Mouse (Mus musculus): Measurements from ENCODE around the gene Pphln1. TPM values are rescaled to one million over a fixed set of nuclear protein-coding genes. Genes with fewer than 3 reads are reported as not detected.

The Pphln1 gene
- polyA plus RNA-seq, 1 experiment: not detected

- no peak overlapping the region for H3K27ac ChIP-seq (ENCODE audit: insufficient read depth, low read depth, low read length)
- no peak overlapping the region for H3K4me3 ChIP-seq (ENCODE audit: insufficient read depth, low read depth, low read length)
- no peak for TF ChIP-seq POLR2A (IDR thresholded peaks at IDR 0.05; ENCODE audit: insufficient read depth, low read depth, low read length)
- no peak for TF ChIP-seq CTCF (IDR thresholded peaks at IDR 0.05; ENCODE audit: insufficient read depth, low read depth, low read length)
- no peaks in the 10 kb centered on the region for H3K4me1 ChIP-seq (ENCODE audit: control insufficient read depth, insufficient read depth, low read length)
- 91% methylated on average over 35 of the region's 35 CpGs for WGBS
These were observed 105.1 kb downstream of the Pphln1 start for GRCm38 (mm10) chr15:93503201-93503745.

- H3K4me3 ChIP-seq (ENCODE audit: insufficient read depth, low read depth, low read length): no peak overlapping the region
- TF ChIP-seq POLR2A (IDR thresholded peaks at IDR 0.05; ENCODE audit: insufficient read depth, low read depth, low read length): no peak
- TF ChIP-seq CTCF (IDR thresholded peaks at IDR 0.05; ENCODE audit: insufficient read depth, low read depth, low read length): no peak
- H3K27ac ChIP-seq (ENCODE audit: insufficient read depth, low read depth, low read length): no peak overlapping the region
- no peaks in the 10 kb centered on the region; the same call in 1 of the 2 replicates for H3K4me1 ChIP-seq (ENCODE audit: control insufficient read depth, insufficient read depth, low read length)
- 89% methylated on average over 17 of the region's 17 CpGs for WGBS
These were observed 106.7 kb downstream of the Pphln1 start for GRCm38 (mm10) chr15:93504808-93505207.

GRCm38 (mm10) chr15:93510690-93511336 is 112.7 kb downstream of the Pphln1 start:
- H3K27ac ChIP-seq (ENCODE audit: insufficient read depth, low read depth, low read length): peak overlapping the region; percentile 47; the same call in 1 of the 2 replicates
- peaks cover 25% of the 10 kb centered on the region for H3K4me1 ChIP-seq (ENCODE audit: control insufficient read depth, insufficient read depth, low read length)
- WGBS: 31% methylated on average over 12 of the region's 12 CpGs
- no peak overlapping the region for H3K4me3 ChIP-seq (ENCODE audit: insufficient read depth, low read depth, low read length)
- no peak for TF ChIP-seq CTCF (IDR thresholded peaks at IDR 0.05; ENCODE audit: insufficient read depth, low read depth, low read length)
- TF ChIP-seq POLR2A (IDR thresholded peaks at IDR 0.05; ENCODE audit: insufficient read depth, low read depth, low read length): no peak

GRCm38 (mm10) chr15:93512437-93512836 is 114.3 kb downstream of the Pphln1 start:
- Histone ChIP-seq H3K4me1 (ENCODE audit: control insufficient read depth, insufficient read depth, low read length) (peaks cover 28% of the 10 kb centered on the region), H3K4me3 (ENCODE audit: insufficient read depth, low read depth, low read length) (no peak overlapping the region), H3K27ac (ENCODE audit: insufficient read depth, low read depth, low read length) (no peak overlapping the region)
- TF ChIP-seq POLR2A (IDR thresholded peaks at IDR 0.05; ENCODE audit: insufficient read depth, low read depth, low read length): no peak
- no peak for TF ChIP-seq CTCF (IDR thresholded peaks at IDR 0.05; ENCODE audit: insufficient read depth, low read depth, low read length)
- WGBS: 38% methylated on average over 9 of the region's 9 CpGs

GRCm38 (mm10) chr15:93513939-93514341 is 115.8 kb downstream of the Pphln1 start:
- no peak overlapping the region; the same call in 1 of the 2 replicates for H3K4me3 ChIP-seq (ENCODE audit: insufficient read depth, low read depth, low read length)
- 11% methylated on average over 10 of the region's 10 CpGs for WGBS
- H3K27ac ChIP-seq (ENCODE audit: insufficient read depth, low read depth, low read length): no peak overlapping the region
- TF ChIP-seq CTCF (IDR thresholded peaks at IDR 0.05; ENCODE audit: insufficient read depth, low read depth, low read length) (no peak), POLR2A (IDR thresholded peaks at IDR 0.05; ENCODE audit: insufficient read depth, low read depth, low read length) (no peak)
- peaks cover 33% of the 10 kb centered on the region for H3K4me1 ChIP-seq (ENCODE audit: control insufficient read depth, insufficient read depth, low read length)

- WGBS: 41% methylated on average over 9 of the region's 9 CpGs
- TF ChIP-seq CTCF (IDR thresholded peaks at IDR 0.05; ENCODE audit: insufficient read depth, low read depth, low read length) (no peak), POLR2A (IDR thresholded peaks at IDR 0.05; ENCODE audit: insufficient read depth, low read depth, low read length) (no peak)
- Histone ChIP-seq H3K27ac (ENCODE audit: insufficient read depth, low read depth, low read length) (no peak overlapping the region), H3K4me3 (ENCODE audit: insufficient read depth, low read depth, low read length) (no peak overlapping the region), H3K4me1 (ENCODE audit: control insufficient read depth, insufficient read depth, low read length) (peaks cover 30% of the 10 kb centered on the region)
These were observed 117.2 kb downstream of the Pphln1 start for GRCm38 (mm10) chr15:93515316-93515715.

- peaks cover 29% of the 10 kb centered on the region for H3K4me1 ChIP-seq (ENCODE audit: control insufficient read depth, insufficient read depth, low read length)
- H3K27ac ChIP-seq (ENCODE audit: insufficient read depth, low read depth, low read length): peak overlapping the region; percentile 14; the same call in 1 of the 2 replicates
- H3K4me3 ChIP-seq (ENCODE audit: insufficient read depth, low read depth, low read length): no peak overlapping the region
- WGBS: 83% methylated on average over 11 of the region's 11 CpGs
- no peak for TF ChIP-seq CTCF (IDR thresholded peaks at IDR 0.05; ENCODE audit: insufficient read depth, low read depth, low read length)
- no peak for TF ChIP-seq POLR2A (IDR thresholded peaks at IDR 0.05; ENCODE audit: insufficient read depth, low read depth, low read length)
These were observed 118.9 kb downstream of the Pphln1 start for GRCm38 (mm10) chr15:93517022-93517565.

GRCm38 (mm10) chr15:93518143-93518902 is 120.2 kb downstream of the Pphln1 start:
- Histone ChIP-seq H3K4me1 (ENCODE audit: control insufficient read depth, insufficient read depth, low read length) (peaks cover 27% of the 10 kb centered on the region), H3K27ac (ENCODE audit: insufficient read depth, low read depth, low read length) (no peak overlapping the region; the same call in 1 of the 2 replicates), H3K4me3 (ENCODE audit: insufficient read depth, low read depth, low read length) (peak overlapping the region; percentile 82)
- 8% methylated on average over 23 of the region's 23 CpGs for WGBS
- TF ChIP-seq CTCF (IDR thresholded peaks at IDR 0.05; ENCODE audit: insufficient read depth, low read depth, low read length) (no peak), POLR2A (IDR thresholded peaks at IDR 0.05; ENCODE audit: insufficient read depth, low read depth, low read length) (no peak)

Measured in olfactory bulb, adult 2 months (tissue).